Mouse (Mus musculus): ENCODE measurements around the gene Dnah10.

DNA sequence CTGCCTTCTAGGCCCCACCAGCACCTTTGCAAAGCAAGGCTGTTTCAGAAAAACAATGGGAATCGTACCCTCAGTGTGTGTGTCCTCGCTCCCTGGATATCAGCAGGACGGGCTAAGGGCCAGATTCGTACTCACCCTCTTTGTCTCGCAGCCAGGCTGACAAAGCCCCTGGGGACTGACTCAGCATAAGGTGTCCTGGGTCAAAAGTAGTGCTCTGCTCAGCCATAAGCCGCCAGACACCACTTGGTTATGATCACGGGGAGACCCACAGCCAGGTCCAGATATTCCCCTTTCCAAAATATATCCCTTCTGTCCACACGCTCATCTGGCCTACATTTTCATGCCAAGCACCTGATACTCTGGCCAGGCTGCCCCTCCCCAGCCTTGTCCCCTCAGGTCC is 118.5 kb downstream of the Dnah10 start:
- TF ChIP-seq CTCF (IDR thresholded peaks at IDR 0.05) (no peak), EP300 (IDR thresholded peaks at IDR 0.05) (no peak)
